Mouse (Mus musculus) gonadal fat pad, adult 2 months (tissue): ENCODE measurements around the gene Gm45717. TPM values are rescaled to one million over a fixed set of nuclear protein-coding genes. Genes with fewer than 3 reads are reported as not detected.
A peak's percentile ranks its signal among the peaks of the same experiment; 100 is the strongest.
"Not testable (repeated sequence)": the region's sequence is repeated elsewhere in the genome, so short reads cannot be mapped to it uniquely, and the experiment has no call there.

Experiments used
- DNase-seq: peaks from one replicate; pipeline ENCODE4 v3.0.0-alpha.2; 2012; ENCODE audit warnings: low read depth
- polyA plus RNA-seq: library from polyadenylated mRNA; depleted of rRNA; stranded (reverse); fragments of >200 nt; gene quantifications from 2 replicates; pipeline ENCODE4 v1.2.3, GENCODE M21; 2012

The Gm45717 gene
- polyA plus RNA-seq, 1 experiment, result 0.36 TPM

- not testable (repeated sequence) for DNase-seq
Measured at GRCm38 (mm10) chr7:140968710-140969109, 13.0 kb upstream of the Gm45717 start.

- no peak for DNase-seq
Measured at GRCm38 (mm10) chr7:140967862-140968591, 12.3 kb upstream of the Gm45717 start.

GRCm38 (mm10) chr7:140966921-140967320 is 11.2 kb upstream of the Gm45717 start, which contains the start of gene Ifitm1:
Gene Ifitm1, plus strand, starts transcription at chr7:140967221.
- no peak for DNase-seq

- no peak for DNase-seq
Measured at GRCm38 (mm10) chr7:140962733-140963132, 7.0 kb upstream of the Gm45717 start.

- no peak for DNase-seq
Measured at GRCm38 (mm10) chr7:140961416-140961815, 5.7 kb upstream of the Gm45717 start.

- DNase-seq, result no peak
Measured at GRCm38 (mm10) chr7:140960026-140960425, 4.3 kb upstream of the Gm45717 start.

- peak; percentile 74 for DNase-seq
Measured at GRCm38 (mm10) chr7:140959181-140959901, 3.6 kb upstream of the Gm45717 start.

GRCm38 (mm10) chr7:140956556-140956869 is 776 bp upstream of the Gm45717 start:
- DNase-seq, result no peak

GRCm38 (mm10) chr7:140955342-140955741 is 395 bp downstream of the Gm45717 start:
- DNase-seq, result no peak

GRCm38 (mm10) chr7:140954733-140955071 is 1.0 kb downstream of the Gm45717 start:
- no peak for DNase-seq

- no peak for DNase-seq
Measured at GRCm38 (mm10) chr7:140953800-140954732, 1.7 kb downstream of the Gm45717 start.

GRCm38 (mm10) chr7:140953133-140953532 is 2.6 kb downstream of the Gm45717 start:
- no peak for DNase-seq

- DNase-seq, result no peak
Measured at GRCm38 (mm10) chr7:140952441-140952840, 3.3 kb downstream of the Gm45717 start.

GRCm38 (mm10) chr7:140951765-140952164 is 4.0 kb downstream of the Gm45717 start:
- DNase-seq, result no peak

- DNase-seq, result no peak
Measured at GRCm38 (mm10) chr7:140951051-140951450, 4.7 kb downstream of the Gm45717 start.

- no peak for DNase-seq
Measured at GRCm38 (mm10) chr7:140949824-140950530, 5.8 kb downstream of the Gm45717 start, which contains the start of gene Ifitm5. Gene Ifitm5, minus strand, starts transcription at chr7:140950291.

GRCm38 (mm10) chr7:140949255-140949654 is 6.5 kb downstream of the Gm45717 start:
- no peak for DNase-seq

- no peak for DNase-seq
Measured at GRCm38 (mm10) chr7:140948161-140948560, 7.6 kb downstream of the Gm45717 start.

GRCm38 (mm10) chr7:140946980-140947379 is 8.8 kb downstream of the Gm45717 start:
- no peak for DNase-seq

GRCm38 (mm10) chr7:140946311-140946710 is 9.4 kb downstream of the Gm45717 start:
- no peak for DNase-seq

- no peak for DNase-seq
Measured at GRCm38 (mm10) chr7:140945247-140945646, 10.5 kb downstream of the Gm45717 start.

GRCm38 (mm10) chr7:140944236-140944635 is 11.5 kb downstream of the Gm45717 start:
- no peak for DNase-seq
